Mouse (Mus musculus): Measurements from ENCODE around the gene Ifitm5.
"Not testable (repeated sequence)": the region's sequence is repeated elsewhere in the genome, so short reads cannot be mapped to it uniquely, and the experiment has no call there.

Ifitm5 gene

DNA sequence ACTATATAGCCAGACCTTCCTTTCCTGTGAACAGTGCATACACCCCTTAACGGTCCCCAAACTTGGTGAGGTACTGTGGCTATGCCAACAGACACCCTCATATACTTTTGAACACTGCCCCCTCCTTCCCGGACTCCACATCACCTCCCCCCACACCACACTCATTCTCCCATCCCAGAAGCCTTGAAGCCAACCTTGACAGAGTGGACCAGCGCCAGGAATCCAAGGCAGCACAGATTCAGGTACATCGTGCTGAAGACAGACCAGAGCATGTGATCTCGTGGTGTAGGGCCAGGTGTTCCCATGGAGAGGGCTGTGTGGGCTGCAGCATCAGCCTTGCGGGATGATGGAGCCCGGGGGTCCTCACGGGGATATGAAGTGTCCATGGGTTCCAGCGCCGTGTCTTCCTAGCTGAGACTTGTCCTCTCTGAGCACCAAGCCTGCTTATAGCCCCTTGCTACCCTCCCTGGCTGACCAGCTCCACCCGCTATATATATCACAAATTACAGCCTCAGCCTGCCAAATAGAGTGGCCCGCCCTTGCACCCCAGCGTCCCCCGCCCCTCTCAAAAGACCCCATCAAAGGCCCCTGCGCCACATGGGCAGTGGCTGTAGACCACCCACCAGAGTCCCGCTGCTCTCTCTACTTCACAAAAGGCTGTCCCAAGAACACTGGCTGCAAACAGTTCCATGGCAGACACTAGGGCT lies at the start of gene Ifitm5:
TSS of gene Ifitm5 (minus strand) at position 468 of the 707 bp plus-strand sequence.
- no peak for DNase-seq (ENCODE audit: low spot score in 2 of 2)

DNA sequence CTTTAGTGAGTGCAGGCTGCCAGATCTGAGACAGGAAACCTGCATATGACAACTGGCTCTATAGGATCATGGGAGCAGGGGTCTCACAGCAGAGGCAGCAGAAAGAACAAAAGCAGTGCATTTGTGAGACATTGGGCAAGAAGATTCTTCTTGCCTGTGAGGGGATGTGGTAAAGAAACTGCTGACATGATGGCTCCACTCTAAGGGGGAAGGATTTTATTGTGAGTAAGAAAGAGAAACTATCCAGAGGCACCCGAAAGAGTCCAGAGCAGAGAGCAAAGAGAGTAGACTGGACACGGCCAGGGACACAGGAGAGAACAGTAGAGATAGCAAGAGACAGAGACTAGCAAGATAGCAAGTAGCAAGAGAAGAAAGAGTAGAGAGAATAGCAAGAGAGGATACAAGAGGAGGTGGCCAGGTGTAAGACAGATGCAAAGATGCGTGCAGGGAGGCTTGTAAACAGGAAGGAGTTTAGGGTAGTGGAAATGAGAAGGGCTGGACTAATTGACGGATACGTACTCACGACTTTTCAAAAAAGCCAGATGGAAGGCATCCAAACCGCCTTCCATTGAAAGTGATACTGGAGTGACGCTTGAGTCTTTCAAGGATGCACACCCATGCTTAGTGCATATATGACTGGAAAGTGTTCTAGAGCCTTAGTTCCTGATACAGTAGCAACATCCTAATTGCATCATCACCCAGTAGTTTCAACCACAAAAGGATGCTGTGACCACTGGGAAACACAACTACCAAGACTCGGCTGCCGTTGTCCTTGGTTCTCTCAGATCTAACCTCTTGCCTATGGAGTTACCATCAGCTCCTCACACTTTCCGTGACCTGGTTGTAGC lies 49.0 kb upstream of the Ifitm5 start:
- no peak for DNase-seq (ENCODE audit: low spot score in 2 of 2)

DNA sequence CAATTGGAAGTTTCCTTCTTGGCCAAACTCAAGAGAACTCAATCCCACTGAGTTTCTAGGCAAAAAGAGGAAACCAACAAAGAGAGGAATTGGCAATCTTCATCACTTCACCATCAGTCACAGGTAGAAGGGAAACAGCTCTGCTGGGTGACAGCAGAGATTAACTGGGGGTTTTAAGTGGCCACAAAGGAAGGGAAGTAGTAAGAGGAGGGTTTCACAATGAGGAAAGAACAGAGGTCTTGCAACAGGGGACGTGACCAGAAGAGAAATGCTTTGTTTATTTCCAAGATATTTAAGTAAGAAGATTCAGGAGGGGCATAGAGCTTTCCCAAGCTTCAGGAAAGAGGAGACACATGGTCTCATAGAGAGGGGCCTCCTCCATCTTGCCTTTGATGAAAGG lies 47.7 kb upstream of the Ifitm5 start:
- no peak for DNase-seq (ENCODE audit: low spot score in 2 of 2)

DNA sequence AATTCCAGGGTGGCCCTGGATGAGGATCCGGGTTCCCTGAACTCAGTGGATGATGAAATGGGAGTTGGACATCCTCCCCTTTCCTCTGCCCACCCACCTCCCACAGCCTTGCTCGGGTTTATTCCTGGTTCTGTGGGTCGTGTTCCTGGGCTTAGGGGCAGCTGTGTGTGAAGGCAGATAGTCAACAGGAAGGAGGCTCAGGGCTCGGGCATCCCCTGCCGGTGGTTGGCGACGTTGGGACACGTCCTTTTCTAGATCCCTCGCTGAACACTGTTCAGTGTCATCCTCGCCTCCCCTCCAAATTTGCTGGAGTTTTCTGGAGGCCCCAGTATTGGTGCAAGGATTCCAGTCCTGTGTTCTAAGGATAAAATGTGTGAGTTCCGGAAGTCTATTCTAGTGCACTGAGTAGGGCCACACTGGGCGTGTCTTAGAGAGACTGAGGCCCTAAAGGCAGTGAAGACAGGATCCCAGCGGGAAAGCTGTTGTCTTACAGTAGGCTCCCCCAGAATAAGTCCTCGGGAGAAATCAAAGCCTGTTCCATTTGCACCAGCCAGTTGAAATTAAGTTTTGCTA lies 41.1 kb upstream of the Ifitm5 start:
- no peak for DNase-seq (ENCODE audit: low spot score in 2 of 2)

DNA sequence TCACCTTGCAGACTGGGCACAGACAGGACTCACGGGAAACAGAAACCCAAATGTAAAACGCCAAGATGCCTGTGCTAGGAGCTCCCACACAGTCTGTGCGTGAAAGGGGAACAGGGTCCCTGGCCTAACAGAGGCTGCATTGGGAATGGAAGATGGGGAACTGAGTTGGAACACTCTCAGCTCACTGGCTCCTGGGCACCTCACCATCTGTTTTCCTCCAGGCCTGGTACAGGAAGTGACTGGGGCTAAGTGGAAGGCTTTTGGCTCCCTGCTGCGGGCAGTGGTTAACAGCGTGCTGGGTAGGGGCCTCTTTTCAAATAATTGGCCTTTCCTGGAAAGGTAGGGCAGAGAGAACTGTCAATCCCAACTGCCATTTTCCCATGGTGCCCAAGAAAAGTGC lies 40.5 kb upstream of the Ifitm5 start:
- no peak for DNase-seq (ENCODE audit: low spot score in 2 of 2)

DNA sequence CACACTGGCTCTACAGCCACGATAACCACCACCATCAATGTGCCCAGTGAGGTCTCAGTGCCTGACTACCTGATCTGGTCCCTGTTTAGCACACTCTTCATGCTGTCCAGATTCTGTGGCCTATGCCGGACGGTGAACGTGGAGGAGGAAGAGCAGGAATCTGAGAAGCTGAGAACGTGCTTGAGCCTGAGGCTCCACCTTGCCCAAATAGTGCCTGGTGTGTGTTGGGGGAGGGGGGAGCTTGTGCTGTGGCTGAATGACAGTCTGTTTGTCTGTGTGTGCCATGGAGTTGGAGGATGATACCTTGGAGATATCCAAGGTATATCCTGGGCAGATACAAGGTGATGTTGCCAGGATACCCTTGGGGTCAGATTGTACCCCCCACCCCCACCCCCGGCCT lies 40.1 kb upstream of the Ifitm5 start:
- DNase-seq (ENCODE audit: low spot score in 2 of 2), result no peak

DNA sequence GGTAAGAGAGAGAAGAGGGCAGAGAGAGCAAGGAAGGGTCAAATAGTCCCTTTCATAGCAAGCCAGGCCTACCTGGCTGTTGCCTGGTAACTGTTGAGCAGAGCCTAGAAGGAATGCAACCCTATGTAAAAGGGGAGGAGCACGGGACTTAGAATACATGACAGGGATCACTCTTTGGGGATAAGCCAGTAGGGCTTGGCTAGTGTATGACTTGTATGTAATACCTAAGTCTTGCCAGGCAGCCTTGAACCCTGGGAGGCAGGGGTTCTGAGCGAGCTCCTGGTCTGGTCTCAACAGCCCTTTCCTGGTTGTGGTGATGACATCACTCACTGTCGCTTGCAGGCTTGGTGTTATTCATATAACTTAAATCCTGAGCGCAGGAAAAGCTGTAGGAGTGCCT lies 38.9 kb upstream of the Ifitm5 start:
- DNase-seq (ENCODE audit: low spot score in 2 of 2), result no peak

DNA sequence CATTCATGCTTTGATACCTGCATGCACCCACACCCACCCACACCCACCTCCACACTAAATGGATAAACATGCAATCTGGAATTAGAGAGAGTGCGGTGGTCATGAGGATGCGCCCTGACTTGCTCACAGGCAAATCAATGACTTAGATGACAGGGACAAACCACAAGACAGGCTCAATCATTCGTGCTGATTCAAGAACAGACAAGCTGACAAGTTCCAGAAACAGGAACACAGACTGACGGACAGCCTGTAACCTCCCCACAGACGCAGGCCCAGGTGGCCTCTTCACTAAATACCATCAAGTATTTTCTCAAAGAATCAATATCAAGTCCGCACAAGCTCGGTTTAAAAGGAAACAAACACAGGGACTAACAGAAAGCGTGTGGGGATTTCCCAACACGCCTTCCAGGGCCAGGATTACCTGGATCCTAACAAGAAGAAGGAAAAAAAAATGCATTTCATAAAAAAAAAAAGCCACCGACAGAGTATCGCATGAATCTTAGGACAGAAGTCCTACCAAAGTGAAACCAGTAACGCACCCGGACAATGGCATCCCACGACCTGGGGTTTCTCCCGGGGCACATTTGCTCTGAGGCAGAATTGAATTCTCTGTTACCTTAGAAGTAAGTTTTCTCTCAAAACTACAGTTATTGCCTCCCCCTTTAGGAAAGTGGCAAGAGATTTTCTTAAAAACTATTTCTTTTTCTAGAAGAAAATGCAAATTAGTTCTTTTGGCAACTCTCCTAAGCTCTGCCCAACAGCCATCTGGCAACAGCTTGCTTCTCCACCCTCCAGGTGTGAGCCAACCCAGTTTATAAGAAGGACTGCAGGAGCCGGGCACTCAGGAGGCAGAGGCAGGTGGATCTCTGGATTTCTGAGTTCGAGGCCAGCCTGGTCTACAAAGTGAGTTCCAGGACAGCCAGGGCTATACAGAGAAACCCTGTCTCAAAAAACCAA lies 37.4 kb upstream of the Ifitm5 start:
- DNase-seq (ENCODE audit: low spot score in 2 of 2), result no peak

DNA sequence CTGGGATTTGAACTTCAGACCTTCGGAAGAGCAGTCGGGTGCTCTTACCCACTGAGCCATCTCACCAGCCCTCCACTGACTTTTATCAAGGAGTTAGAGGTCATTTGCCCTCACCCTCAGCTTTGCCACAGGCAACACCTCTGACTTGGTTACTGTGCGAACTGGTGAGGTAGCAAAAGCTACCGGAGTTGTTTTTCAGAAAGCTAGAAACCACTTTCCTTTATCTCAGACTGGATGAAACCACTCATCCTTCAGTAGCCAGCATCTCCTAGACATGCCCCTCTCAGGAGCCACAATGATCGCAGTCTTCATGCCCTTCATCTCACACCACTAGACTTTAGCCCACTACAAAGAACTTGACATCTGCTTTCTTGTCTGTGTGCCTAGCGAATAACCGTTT lies 32.9 kb upstream of the Ifitm5 start:
- no peak for DNase-seq (ENCODE audit: low spot score in 2 of 2)

DNA sequence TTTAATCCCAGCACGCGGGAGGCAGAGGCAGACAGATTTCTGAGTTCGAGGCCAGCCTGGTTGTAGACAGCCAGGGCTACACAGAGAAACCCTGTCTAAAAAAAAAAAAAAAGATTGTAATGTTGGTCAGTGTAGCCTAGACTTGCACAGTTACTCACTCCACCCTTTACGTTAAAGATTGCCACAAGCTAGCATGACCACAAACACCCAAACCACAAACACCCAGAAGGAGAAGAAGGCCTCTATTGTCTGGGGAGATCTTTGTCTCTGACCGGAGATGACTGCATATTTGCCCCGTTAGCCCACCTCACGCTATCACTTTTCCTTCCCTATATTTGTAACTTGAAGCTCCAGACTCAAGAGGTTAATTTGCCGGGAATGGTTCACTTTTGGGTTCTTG lies 31.6 kb upstream of the Ifitm5 start:
- DNase-seq (ENCODE audit: low spot score in 2 of 2), result no peak

DNA sequence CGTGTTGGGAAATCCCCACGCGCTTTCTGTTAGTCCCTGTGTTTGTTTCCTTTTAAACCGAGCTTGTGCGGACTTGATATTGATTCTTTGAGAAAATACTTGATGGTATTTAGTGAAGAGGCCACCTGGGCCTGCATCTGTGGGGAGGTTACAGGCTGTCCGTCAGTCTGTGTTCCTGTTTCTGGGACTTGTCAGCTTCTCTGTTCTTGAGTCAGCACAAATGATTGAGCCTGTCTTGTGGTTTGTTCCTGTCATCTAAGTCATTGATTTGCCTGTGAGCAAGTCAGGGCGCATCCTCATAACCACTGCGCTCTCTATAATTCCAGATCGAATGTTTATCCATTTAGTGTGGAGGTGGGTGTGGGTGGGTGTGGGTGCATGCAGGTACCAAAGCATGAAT lies 26.6 kb upstream of the Ifitm5 start:
- not testable (repeated sequence) for DNase-seq (ENCODE audit: low spot score in 2 of 2)

DNA sequence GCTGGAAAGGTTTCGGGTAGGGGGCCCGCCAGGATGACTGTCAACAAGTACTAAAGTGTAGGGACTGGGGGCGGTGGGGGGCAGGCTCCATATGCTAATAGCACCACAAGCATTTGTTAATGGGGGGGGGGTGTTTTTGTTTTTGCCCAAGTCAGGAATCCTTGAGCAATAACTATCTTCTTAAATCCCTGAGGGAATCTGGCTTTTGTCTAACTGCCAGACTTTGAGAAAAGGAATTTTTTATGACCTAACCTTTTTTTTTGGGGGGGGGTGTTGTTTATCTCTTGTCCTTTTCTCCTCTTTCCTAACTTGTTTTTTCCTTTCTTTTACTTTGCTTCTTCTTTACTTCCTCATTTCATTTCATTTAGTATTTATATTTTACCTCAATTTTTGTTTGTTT lies 25.4 kb upstream of the Ifitm5 start:
- no peak for DNase-seq (ENCODE audit: low spot score in 2 of 2)

DNA sequence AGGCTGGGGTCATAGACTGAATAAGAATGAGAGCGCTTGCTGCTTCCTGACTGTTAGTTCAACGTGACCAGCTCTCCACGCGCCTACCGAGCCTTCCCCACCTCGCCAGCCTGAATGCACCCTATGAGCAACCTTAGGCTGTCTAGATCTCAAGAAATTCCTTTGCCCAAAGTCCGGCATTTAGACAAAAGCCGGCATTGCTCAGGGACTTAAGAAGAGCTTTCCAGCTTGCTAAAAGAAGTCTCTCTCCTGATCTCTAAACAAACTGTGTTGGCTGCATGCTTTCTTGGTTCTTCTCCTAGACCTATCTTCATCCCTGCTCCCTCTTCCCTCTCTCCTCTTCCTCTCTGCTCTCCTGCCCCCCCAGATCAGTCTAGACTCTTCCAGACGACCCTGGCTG lies 24.8 kb upstream of the Ifitm5 start:
- DNase-seq (ENCODE audit: low spot score in 2 of 2), result no peak

DNA sequence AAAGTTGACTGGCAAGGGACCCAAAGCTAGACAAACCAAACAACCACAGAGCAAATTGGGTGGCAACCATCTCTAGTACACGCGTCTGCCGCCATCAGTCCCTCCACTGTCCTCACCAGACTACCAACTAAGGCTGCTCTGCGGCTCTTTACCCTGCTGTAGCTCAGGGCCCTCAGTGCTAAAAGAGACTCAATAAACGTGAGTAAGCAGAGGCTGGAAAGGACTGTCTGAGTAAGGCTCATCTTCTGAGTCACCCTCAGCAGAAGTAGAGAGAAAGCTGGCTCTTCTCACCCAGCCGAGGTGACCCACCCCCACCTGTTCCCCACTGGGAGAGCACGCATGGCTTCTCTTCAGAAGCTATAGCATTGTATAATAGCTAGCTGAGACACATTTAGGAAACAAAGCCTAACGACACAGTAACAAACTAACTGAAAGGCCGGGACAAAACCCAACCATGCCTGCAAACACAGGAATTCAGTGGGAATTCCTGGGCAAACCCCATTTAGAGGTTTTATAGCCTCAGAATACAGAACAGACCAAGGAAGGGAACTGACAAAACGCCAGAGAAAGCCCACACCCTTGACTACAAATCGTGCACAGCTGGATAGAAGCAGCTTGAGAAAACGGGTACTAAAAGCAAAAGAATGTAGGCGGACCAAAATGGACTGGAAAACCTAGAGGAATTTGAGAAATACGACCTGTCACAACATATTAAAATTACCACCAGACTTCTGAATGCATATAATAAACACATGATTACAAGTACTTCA lies 23.5 kb upstream of the Ifitm5 start:
- DNase-seq (ENCODE audit: low spot score in 2 of 2), result no peak

DNA sequence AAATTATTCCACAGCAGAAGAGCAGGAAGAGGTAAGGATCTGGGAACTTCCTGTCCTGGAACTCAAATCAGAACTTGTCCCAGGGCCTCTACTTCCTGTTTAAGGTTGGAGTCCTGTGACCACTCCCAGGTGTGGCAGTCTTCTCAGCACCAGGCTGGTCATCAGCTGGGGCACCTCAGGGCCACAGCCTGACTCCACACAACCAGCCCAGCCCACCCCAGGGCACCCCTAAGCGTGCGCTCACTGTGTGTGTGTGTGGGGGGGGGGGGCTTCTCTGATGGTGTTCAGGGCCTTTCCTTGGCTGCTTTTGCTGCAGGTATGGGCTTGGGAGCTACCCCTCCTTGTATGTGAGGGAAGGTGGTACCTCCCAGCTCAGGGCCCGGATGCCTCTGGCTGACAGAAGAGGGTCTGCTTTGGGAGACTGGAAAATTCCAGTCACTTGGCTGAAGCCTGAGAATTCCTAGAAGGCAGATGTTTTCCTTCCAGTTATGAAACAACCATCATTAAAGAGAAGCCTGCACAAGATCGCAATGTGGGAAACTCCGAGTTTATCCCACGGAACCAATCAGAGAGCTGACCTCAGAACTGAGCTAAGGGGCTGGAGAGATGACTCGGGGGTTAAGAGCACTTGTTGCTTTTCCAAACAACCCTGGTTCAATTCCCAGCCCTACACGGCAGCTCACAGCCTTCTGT lies 21.5 kb upstream of the Ifitm5 start:
- peak in 1 of 2 experiments; percentile 53 for DNase-seq (ENCODE audit: low spot score in 2 of 2)

DNA sequence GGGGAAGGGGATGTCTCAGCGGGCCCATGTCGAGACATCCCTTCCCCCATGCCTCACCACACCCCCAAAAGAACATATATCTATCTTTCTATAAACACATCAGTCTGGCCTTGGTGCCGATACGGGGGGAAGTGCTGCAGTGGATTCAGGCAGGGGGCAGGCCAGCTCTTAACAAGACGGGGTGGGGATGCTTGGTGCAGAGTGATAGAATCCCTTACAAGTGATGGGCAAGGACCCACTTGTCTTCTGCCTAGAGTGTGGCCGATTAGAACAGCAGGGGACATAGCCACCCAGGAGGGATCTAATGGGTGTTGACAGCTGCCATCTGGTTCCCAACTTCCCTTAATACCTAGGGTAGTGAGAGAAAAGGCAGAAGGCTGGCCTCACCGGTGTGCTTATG lies 20.8 kb upstream of the Ifitm5 start:
- DNase-seq (ENCODE audit: low spot score in 2 of 2), result peak in 1 of 2 experiments; percentile 56

DNA sequence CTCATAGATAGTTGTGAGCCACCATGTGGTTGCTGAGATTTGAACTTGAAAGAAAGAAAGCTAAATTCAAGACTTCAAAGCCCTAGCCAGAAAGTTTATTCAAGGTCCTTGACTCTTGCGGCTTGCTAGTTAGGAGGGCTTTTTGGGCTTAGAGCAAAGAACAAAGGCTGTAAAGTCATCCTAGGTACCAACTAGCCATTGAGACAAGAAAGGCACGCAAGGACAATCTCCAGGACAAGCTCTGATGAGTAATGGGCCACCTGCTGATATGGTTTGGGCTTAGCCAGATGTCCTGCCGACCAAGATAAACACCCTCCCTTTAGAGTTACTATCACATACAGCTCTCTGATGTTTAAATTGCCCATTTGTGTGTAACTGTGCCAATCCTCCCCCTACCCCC lies 18.6 kb upstream of the Ifitm5 start:
- DNase-seq (ENCODE audit: low spot score in 2 of 2), result not testable (repeated sequence)

DNA sequence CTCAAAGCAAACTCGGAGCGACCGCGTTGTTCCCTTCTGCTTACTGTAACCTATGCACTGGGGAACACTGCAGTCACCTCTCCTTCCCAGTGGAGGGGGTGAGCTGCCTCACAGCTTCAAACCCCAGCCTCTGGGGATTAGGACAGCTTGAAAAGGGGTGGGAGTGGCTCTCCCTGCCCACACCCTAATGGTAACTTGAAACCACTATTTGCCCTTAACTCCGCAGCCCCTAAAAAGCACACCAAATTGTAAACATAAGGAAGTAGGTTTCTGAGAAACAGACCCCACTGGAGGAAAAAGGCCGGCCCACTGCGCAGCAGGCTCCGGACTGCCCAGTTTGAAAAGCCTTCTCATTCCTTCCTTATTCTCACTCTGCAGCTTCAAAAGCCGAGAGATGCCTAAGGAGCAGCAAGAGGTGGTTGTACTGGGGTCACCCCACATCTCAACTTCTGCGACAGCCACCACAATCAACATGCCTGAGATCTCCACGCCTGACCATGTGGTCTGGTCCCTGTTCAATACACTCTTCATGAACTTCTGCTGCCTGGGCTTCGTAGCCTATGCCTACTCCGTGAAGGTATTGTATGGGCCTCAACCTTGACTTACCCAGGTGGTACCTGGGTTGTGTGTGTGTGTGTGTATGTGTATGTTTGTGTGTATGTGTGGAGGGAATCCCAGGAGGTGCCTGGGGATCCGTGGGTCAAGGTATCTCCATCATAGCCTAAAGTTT lies 17.9 kb upstream of the Ifitm5 start:
- peak in 1 of 2 experiments; percentile 56 for DNase-seq (ENCODE audit: low spot score in 2 of 2)

DNA sequence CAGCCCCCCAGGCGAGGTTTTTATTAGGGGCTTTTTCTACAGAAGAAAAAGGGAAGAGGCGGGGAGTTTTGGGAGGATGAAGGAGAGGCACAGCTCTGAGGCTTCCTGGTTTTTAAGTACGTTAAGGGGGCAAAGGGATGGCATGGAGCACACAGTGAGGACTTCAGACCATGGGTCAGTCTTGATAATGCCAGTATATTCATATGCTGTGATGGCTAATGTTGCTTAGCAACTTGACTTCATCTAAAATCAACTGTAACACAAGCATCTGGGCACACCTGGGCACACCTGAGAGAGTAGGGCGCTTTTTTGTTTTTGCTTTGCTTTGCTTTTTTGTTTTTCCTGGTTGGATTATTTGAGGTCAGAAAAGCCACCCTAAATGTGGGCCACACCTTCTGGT lies 16.8 kb upstream of the Ifitm5 start, which contains the start of gene Ifitm1:
TSS of gene Ifitm1 (plus strand) at position 301 of the 400 bp plus-strand sequence.
- DNase-seq (ENCODE audit: low spot score in 2 of 2), result no peak

DNA sequence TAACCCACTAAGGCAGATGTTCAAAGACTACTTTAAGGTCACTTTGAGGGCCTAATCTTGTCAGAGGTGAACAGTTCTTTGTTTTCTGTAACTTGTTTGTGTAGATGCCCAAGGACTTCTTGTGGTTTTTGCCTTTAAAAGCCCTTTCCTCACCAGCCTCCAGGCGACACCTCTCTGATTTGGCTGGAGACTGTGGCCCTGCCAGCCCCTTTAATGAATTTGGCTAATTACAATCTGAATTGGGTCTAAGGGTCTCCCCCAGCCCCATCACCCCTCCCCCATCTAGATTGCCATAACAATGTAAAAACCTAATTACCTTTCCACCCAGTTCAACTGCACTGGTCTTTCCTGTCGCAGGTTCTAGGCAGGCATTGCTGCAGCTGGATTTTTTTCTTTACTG lies 12.6 kb upstream of the Ifitm5 start:
- DNase-seq (ENCODE audit: low spot score in 2 of 2), result no peak

Data from spleen, postnatal 4 days (tissue).